Comparison of ENCODE assay signal across 12 mouse cellular contexts in genomic region chr6:118067720-118068119, GRCm38 (mm10). TPM values are rescaled to one million over a fixed set of nuclear protein-coding genes. Genes with fewer than 3 reads are reported as not detected.
DNase-seq lines count a peak whose midpoint lies in the region; ATAC-seq and TF ChIP-seq lines count a peak whose summit lies in the region.
"Had no signal": no experiment of that assay in that cellular context is flagged by ENCODE, and none has a peak within 500 bp of the region (broad histone marks: within the 10 kb centered on the region; RNA-seq: fewer than 3 reads in every experiment).

No protein-coding gene starts in this region.

- H3K4me3 ChIP-seq in forebrain, postnatal 0 days (ENCODE audit: low read depth, low read length): no peak overlapping the region
- no peak overlapping the region for H3K4me3 ChIP-seq in forebrain, embryonic 12.5 days (replicated peaks)
- peak overlapping the region; percentile 57 for H3K4me3 ChIP-seq in lung, adult 2 months (replicated peaks; ENCODE audit: extremely low read depth, low read depth, low read length)

- 70% methylated on average over 7 of the region's 7 CpGs for WGBS in forebrain, postnatal 0 days
- WGBS in forebrain, embryonic 12.5 days: 70% methylated on average over 7 of the region's 7 CpGs
- 53% methylated on average over 7 of the region's 7 CpGs for WGBS in lung, adult 2 months

- H3K4me2 ChIP-seq in forebrain, postnatal 0 days (ENCODE audit: low read depth): no peak overlapping the region
- no peak overlapping the region for H3K4me2 ChIP-seq in forebrain, embryonic 12.5 days

- H3K27ac ChIP-seq in forebrain, postnatal 0 days (ENCODE audit: low read depth, low read length): no peak overlapping the region
- no peak overlapping the region for H3K27ac ChIP-seq in forebrain, embryonic 12.5 days
- H3K27ac ChIP-seq: macrophage had no signal

- H3K4me1 ChIP-seq in forebrain, postnatal 0 days (ENCODE audit: insufficient read depth): peaks cover 14% of the 10 kb centered on the region; the same call in 1 of the 2 replicates
- peaks cover 24% of the 10 kb centered on the region for H3K4me1 ChIP-seq in forebrain, embryonic 12.5 days
- peaks cover 12% of the 10 kb centered on the region for H3K4me1 ChIP-seq in lung, adult 2 months (ENCODE audit: control insufficient read depth, insufficient read depth, low read length)

- peak; percentile 43 for TF ChIP-seq CTCF in forebrain, postnatal 0 days (IDR thresholded peaks at IDR 0.05; ENCODE audit: low read depth)
- TF ChIP-seq CTCF in lung, adult 2 months (IDR thresholded peaks at IDR 0.05; ENCODE audit: insufficient read depth, low read length): peak; percentile 45

- no peaks in the 10 kb centered on the region for H3K9me3 ChIP-seq in forebrain, postnatal 0 days (ENCODE audit: low read length)
- no peaks in the 10 kb centered on the region for H3K9me3 ChIP-seq in forebrain, embryonic 12.5 days

- no peaks in the 10 kb centered on the region for H3K36me3 ChIP-seq in forebrain, postnatal 0 days (ENCODE audit: insufficient read depth)
- no peaks in the 10 kb centered on the region for H3K36me3 ChIP-seq in forebrain, embryonic 12.5 days (replicated peaks)

- no peaks in the 10 kb centered on the region for H3K27me3 ChIP-seq in forebrain, postnatal 0 days (ENCODE audit: insufficient read depth, low read length)
- H3K27me3 ChIP-seq in forebrain, embryonic 12.5 days: peaks cover 45% of the 10 kb centered on the region

- no peak for DNase-seq in forebrain, postnatal 0 days
- DNase-seq in lung, adult 2 months: peak; percentile 21
- DNase-seq in lung, postnatal 25 days (ENCODE audit: low spot score): no peak
- DNase-seq in CD4-positive, CD25-positive, alpha-beta regulatory T cell, adult 2 months (ENCODE audit: low read depth, low spot score): peak; percentile 45
- no peak for DNase-seq in ovary, adult 18-20 months (ENCODE audit: low spot score)
- DNase-seq: heart, postnatal 10 days; right cerebral cortex, postnatal 25 days had no signal

- no peak for TF ChIP-seq POLR2A in lung, adult 2 months (IDR thresholded peaks at IDR 0.05; ENCODE audit: borderline replicate concordance, extremely low read depth, low read depth, low read length)

- no peak overlapping the region for H3K9ac ChIP-seq in forebrain, postnatal 0 days
- no peak overlapping the region for H3K9ac ChIP-seq in forebrain, embryonic 12.5 days

- ATAC-seq in forebrain, postnatal 0 days: no peak
- no peak for ATAC-seq in forebrain, embryonic 12.5 days (ENCODE audit: low FRiP score)
- ATAC-seq in common myeloid progenitor, adult 5-6 weeks (replicated peaks; ENCODE audit: low read depth, poor library complexity, severe bottlenecking): peak; percentile 40; the same call in 1 of the 2 replicates
- ATAC-seq in erythroid progenitor cell, adult 5-6 weeks (replicated peaks; ENCODE audit: low FRiP score, poor library complexity, severe bottlenecking): no peak

RNA-seq across cellular contexts. Expression of gene Rasgef1a, which starts 56.5 kb away (rescaled TPM):
- total RNA-seq in forebrain, postnatal 0 days (2014; rRNA removed): 25.2 and 25.4 TPM in 2 replicates
- polyA plus RNA-seq in forebrain, postnatal 0 days (2015; fragmentation: Nextera tagmentation; extraction: Ambion mirVana): 9.1 and 13.1 TPM in 2 replicates
- 0.33 and 0.49 TPM in 2 replicates for polyA plus RNA-seq in forebrain, embryonic 12.5 days (2016; fragmentation: Nextera tagmentation; extraction: Ambion mirVana)
- 50.3 and 57.1 TPM in 2 replicates for polyA plus RNA-seq in lung, adult 2 months (2012; rRNA removed)
- total RNA-seq in common myeloid progenitor, adult 5-6 weeks (2017): not detected in 2 replicates
- not detected in 2 replicates for total RNA-seq in erythroid progenitor cell, adult 5-6 weeks (2015; ENCODE audit: low replicate concordance)
- total RNA-seq in erythroid progenitor cell, adult 5-6 weeks (2017; ENCODE audit: low replicate concordance): not detected in 2 replicates
- polyA plus RNA-seq: limb, embryonic 11.5 days had no signal

Comparison
In these comparisons a context has a peak if more than half of its experiments do, and no peak if none do; other contexts are left out.
1. DNase-seq: peak in lung, adult 2 months (single experiment) and CD4-positive, CD25-positive, alpha-beta regulatory T cell, adult 2 months (single experiment); none in forebrain, postnatal 0 days (single experiment), lung, postnatal 25 days (single experiment) and ovary, adult 18-20 months (single experiment).
2. RNA of gene Rasgef1a, which starts 56.5 kb away (total RNA-seq): 25.2 to 25.4 TPM in forebrain, postnatal 0 days; not detected in common myeloid progenitor, adult 5-6 weeks and not detected in erythroid progenitor cell, adult 5-6 weeks; every median in the first group is over 10 times any median in the second.